Mouse (Mus musculus) telencephalon, adult 2 months (tissue): Measurements from ENCODE around the gene 4930524N10Rik.

Source experiments
- DNase-seq: peaks from one replicate; pipeline ENCODE4 v3.0.0-alpha.2; 2011; ENCODE audit warnings: low read depth, low spot score

The 4930524N10Rik gene

DNA sequence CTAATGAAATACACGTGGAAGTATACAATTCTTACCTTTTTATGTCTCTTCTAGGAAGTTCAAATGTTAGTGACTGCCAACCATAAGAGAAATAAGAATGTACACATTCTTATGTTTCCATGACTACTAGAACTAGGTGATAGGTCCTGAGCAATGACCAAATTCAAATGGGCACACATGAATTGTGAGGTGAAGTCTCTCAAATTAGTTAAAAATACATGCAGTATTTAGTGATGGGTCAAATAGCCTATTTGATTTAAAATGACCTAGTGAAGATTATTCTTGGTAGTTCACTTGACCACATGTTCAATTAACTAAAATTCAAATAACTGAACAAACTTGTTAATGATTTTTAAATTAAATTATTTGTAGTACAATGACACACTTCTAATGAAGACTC, at the start of gene 4930524N10Rik:
Gene 4930524N10Rik (minus strand): TSS at position 101 of the 400 bp plus-strand sequence.
- DNase-seq, result no peak

DNA sequence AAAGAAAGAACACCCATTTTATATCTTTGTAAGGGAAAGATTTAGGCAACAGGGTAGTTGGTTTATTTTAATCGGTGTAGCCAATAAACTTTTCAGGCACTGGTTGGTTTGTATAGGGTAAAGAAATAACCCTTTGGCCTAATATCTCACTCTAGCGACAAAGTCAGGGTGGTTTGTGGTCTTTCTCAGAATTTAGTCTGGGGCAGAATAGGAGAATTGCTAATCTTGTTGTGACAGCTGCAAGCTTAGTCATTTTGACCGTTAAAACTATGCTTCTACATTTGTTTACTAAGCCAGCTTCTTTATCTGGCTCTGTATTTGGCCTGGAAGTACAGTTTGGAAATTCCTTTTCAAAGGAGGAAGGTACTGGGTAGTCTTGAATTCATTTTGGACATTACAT, 6.8 kb upstream of the 4930524N10Rik start:
- no peak for DNase-seq

DNA sequence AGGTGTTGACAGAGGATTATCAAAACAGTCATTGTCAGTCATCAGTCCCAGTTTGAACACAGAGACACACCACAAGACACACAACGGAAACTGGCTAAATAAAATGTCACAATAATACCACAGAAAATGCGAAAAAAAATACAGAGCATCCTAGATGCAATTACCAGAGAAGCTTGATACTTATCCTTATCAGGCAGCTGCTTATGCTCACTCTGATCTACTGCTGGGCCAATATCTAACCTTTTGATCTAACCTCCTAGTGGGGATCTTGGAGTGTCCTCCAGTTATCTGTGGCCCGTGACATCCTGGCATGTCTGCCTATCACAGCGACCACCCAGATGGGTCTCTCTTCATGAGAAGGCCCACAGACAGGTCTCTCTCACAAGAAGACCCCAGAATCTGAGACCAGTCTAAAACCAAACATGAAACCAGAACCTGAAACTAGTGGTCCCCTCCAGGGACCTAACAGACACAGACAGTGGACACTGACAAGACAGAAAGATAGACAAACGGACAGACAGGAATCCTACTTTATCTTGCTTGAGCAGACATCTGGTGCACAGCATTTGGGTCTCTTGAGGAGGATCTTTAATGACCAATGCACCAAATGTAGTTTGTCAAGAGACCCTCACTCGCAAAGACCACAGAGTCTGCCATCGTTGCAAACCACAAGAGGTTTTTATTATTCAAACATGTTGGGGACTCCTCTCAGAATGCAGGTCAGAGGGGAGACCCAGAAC, 6.3 kb upstream of the 4930524N10Rik start:
- no peak for DNase-seq

DNA sequence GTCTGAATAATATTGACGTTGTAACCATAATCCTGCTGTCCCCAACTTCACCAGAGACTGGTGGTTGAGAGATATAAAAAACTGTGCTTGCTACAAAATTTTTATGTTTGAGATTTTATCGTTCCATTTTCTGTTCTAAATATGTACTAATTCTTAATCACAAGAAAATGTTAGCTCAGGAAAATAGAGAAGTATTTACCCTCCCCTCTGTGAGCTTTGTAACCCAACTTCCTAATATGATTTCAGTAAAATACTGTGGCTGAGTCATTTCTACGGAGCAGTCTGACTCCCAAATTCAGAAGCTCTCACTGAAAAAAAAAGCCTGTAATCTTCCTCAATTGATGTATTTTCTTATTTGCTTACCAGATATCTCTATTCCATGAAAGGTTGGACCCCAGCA, 4.7 kb upstream of the 4930524N10Rik start:
- no peak for DNase-seq
